Mouse (Mus musculus): Measurements from ENCODE around the gene Hcar2. TPM values are rescaled to one million over a fixed set of nuclear protein-coding genes. Genes with fewer than 3 reads are reported as not detected.

Gene Hcar2
- polyA plus RNA-seq, 1 experiment from 2014 or later = not detected

GRCm38 (mm10) chr5:123884332-123884731 lies 19.0 kb upstream of the Hcar2 start:
- H3K4me3 ChIP-seq = no peak overlapping the region
- H3K9me3 ChIP-seq = no peaks in the 10 kb centered on the region
- no peaks in the 10 kb centered on the region for H3K36me3 ChIP-seq (replicated peaks)
- no peak for DNase-seq (ENCODE audit: extremely low spot score, low spot score)
- 85% methylated on average over 10 of the region's 10 CpGs for WGBS
- no peaks in the 10 kb centered on the region for H3K27me3 ChIP-seq (ENCODE audit: poor library complexity, severe bottlenecking)
- H3K4me1 ChIP-seq = no peaks in the 10 kb centered on the region
- H3K27ac ChIP-seq = no peak overlapping the region

- H3K4me1 ChIP-seq = no peaks in the 10 kb centered on the region
- WGBS = 87% methylated on average over 7 of the region's 7 CpGs
- no peak overlapping the region for H3K4me3 ChIP-seq
- no peaks in the 10 kb centered on the region for H3K27me3 ChIP-seq (ENCODE audit: poor library complexity, severe bottlenecking)
- no peaks in the 10 kb centered on the region for H3K9me3 ChIP-seq
- no peaks in the 10 kb centered on the region for H3K36me3 ChIP-seq (replicated peaks)
- H3K27ac ChIP-seq = no peak overlapping the region
- DNase-seq (ENCODE audit: extremely low spot score, low spot score) = no peak
These were observed 18.6 kb upstream of the Hcar2 start for GRCm38 (mm10) chr5:123883891-123884290.

- Histone ChIP-seq H3K36me3 (replicated peaks) (no peaks in the 10 kb centered on the region), H3K4me3 (no peak overlapping the region), H3K27ac (no peak overlapping the region), H3K27me3 (ENCODE audit: poor library complexity, severe bottlenecking) (no peaks in the 10 kb centered on the region), H3K9me3 (no peaks in the 10 kb centered on the region), H3K4me1 (peaks cover 5% of the 10 kb centered on the region; the same call in 1 of the 2 replicates)
- 81% methylated on average over 14 of the region's 14 CpGs for WGBS
- DNase-seq (ENCODE audit: extremely low spot score, low spot score) = no peak
These were observed 15.5 kb upstream of the Hcar2 start for GRCm38 (mm10) chr5:123880778-123881177.

- no peaks in the 10 kb centered on the region for H3K27me3 ChIP-seq (ENCODE audit: poor library complexity, severe bottlenecking)
- H3K9me3 ChIP-seq = no peaks in the 10 kb centered on the region
- DNase-seq (ENCODE audit: extremely low spot score, low spot score) = no peak
- H3K27ac ChIP-seq = no peak within 1 kb of the TSS
- H3K4me3 ChIP-seq = no peak within 1 kb of the TSS
- peaks cover 5% of the 10 kb centered on the region; the same call in 1 of the 2 replicates for H3K4me1 ChIP-seq
- 83% methylated on average over 12 of the region's 12 CpGs for WGBS
- no peaks in the 10 kb centered on the region for H3K36me3 ChIP-seq (replicated peaks)
These were observed 14.6 kb upstream of the Hcar2 start, which contains the start of gene Hcar1 for GRCm38 (mm10) chr5:123879928-123880327. Gene Hcar1 (minus strand): TSS chr5:123880020.

- Histone ChIP-seq H3K4me3 (no peak overlapping the region), H3K4me1 (peaks cover 5% of the 10 kb centered on the region; the same call in 1 of the 2 replicates), H3K27ac (no peak overlapping the region), H3K27me3 (ENCODE audit: poor library complexity, severe bottlenecking) (no peaks in the 10 kb centered on the region), H3K9me3 (no peaks in the 10 kb centered on the region), H3K36me3 (replicated peaks) (no peaks in the 10 kb centered on the region)
- WGBS = 84% methylated on average over 14 of the region's 14 CpGs
- DNase-seq (ENCODE audit: extremely low spot score, low spot score) = no peak
These were observed 12.8 kb upstream of the Hcar2 start for GRCm38 (mm10) chr5:123878056-123878455.

- H3K27me3 ChIP-seq (ENCODE audit: poor library complexity, severe bottlenecking) = no peaks in the 10 kb centered on the region
- DNase-seq (ENCODE audit: extremely low spot score, low spot score) = no peak
- no peak overlapping the region for H3K4me3 ChIP-seq
- H3K27ac ChIP-seq = no peak overlapping the region
- H3K4me1 ChIP-seq = peaks cover 5% of the 10 kb centered on the region; the same call in 1 of the 2 replicates
- H3K9me3 ChIP-seq = no peaks in the 10 kb centered on the region
- WGBS = 89% methylated on average over 5 of the region's 5 CpGs
- H3K36me3 ChIP-seq (replicated peaks) = no peaks in the 10 kb centered on the region
These were observed 8.9 kb upstream of the Hcar2 start for GRCm38 (mm10) chr5:123874177-123874576.

- H3K36me3 ChIP-seq (replicated peaks) = no peaks in the 10 kb centered on the region
- whole genome bisulfite sequencing = 91% methylated on average over 4 of the region's 4 CpGs
- no peaks in the 10 kb centered on the region for H3K4me1 ChIP-seq
- no peak overlapping the region for H3K27ac ChIP-seq
- H3K4me3 ChIP-seq = no peak overlapping the region
- H3K27me3 ChIP-seq (ENCODE audit: poor library complexity, severe bottlenecking) = no peaks in the 10 kb centered on the region
- no peak for DNase-seq (ENCODE audit: extremely low spot score, low spot score)
- H3K9me3 ChIP-seq = no peaks in the 10 kb centered on the region
These were observed 4.3 kb upstream of the Hcar2 start for GRCm38 (mm10) chr5:123869615-123870014.

- no peak overlapping the region for H3K4me3 ChIP-seq
- no peaks in the 10 kb centered on the region for H3K4me1 ChIP-seq
- DNase-seq (ENCODE audit: extremely low spot score, low spot score) = no peak
- H3K27ac ChIP-seq = no peak overlapping the region
- no peaks in the 10 kb centered on the region for H3K36me3 ChIP-seq (replicated peaks)
- no peaks in the 10 kb centered on the region for H3K9me3 ChIP-seq
- WGBS = 94% methylated on average over 4 of the region's 4 CpGs
- no peaks in the 10 kb centered on the region for H3K27me3 ChIP-seq (ENCODE audit: poor library complexity, severe bottlenecking)
These were observed 1.2 kb upstream of the Hcar2 start for GRCm38 (mm10) chr5:123866457-123866856.

- Histone ChIP-seq H3K27me3 (ENCODE audit: poor library complexity, severe bottlenecking) (no peaks in the 10 kb centered on the region), H3K9me3 (no peaks in the 10 kb centered on the region), H3K4me1 (peaks cover 6% of the 10 kb centered on the region; the same call in 1 of the 2 replicates), H3K4me3 (no peak overlapping the region), H3K36me3 (replicated peaks) (no peaks in the 10 kb centered on the region), H3K27ac (no peak overlapping the region)
- WGBS = 92% methylated on average over 14 of the region's 14 CpGs
- DNase-seq (ENCODE audit: extremely low spot score, low spot score) = no peak
These were observed 1.4 kb downstream of the Hcar2 start for GRCm38 (mm10) chr5:123863934-123864333.

GRCm38 (mm10) chr5:123862374-123863350 lies 2.6 kb downstream of the Hcar2 start:
- no peaks in the 10 kb centered on the region for H3K36me3 ChIP-seq (replicated peaks)
- no peak overlapping the region for H3K27ac ChIP-seq
- H3K4me1 ChIP-seq = peaks cover 7% of the 10 kb centered on the region; the same call in 1 of the 2 replicates
- no peak for DNase-seq (ENCODE audit: extremely low spot score, low spot score)
- WGBS = 90% methylated on average over 15 of the region's 15 CpGs
- no peaks in the 10 kb centered on the region for H3K9me3 ChIP-seq
- H3K4me3 ChIP-seq = no peak overlapping the region
- no peaks in the 10 kb centered on the region for H3K27me3 ChIP-seq (ENCODE audit: poor library complexity, severe bottlenecking)

- H3K4me1 ChIP-seq = peaks cover 7% of the 10 kb centered on the region; the same call in 1 of the 2 replicates
- H3K27ac ChIP-seq = no peak overlapping the region
- 84% methylated on average over 11 of the region's 11 CpGs for WGBS
- no peaks in the 10 kb centered on the region for H3K27me3 ChIP-seq (ENCODE audit: poor library complexity, severe bottlenecking)
- no peak for DNase-seq (ENCODE audit: extremely low spot score, low spot score)
- 0 out of 2 replicates have a peak, but pooled peaks cover 6% of the 10 kb centered on the region for H3K9me3 ChIP-seq
- H3K4me3 ChIP-seq = no peak overlapping the region
- H3K36me3 ChIP-seq (replicated peaks) = no peaks in the 10 kb centered on the region
These were observed 6.5 kb downstream of the Hcar2 start for GRCm38 (mm10) chr5:123858798-123859197.

GRCm38 (mm10) chr5:123854511-123854910 lies 10.8 kb downstream of the Hcar2 start:
- Histone ChIP-seq H3K4me3 (no peak overlapping the region), H3K27ac (no peak overlapping the region), H3K27me3 (ENCODE audit: poor library complexity, severe bottlenecking) (no peaks in the 10 kb centered on the region), H3K36me3 (replicated peaks) (no peaks in the 10 kb centered on the region), H3K9me3 (0 out of 2 replicates have a peak, but pooled peaks cover 6% of the 10 kb centered on the region), H3K4me1 (peaks cover 7% of the 10 kb centered on the region; the same call in 1 of the 2 replicates)
- WGBS = 93% methylated on average over 9 of the region's 9 CpGs
- no peak for DNase-seq (ENCODE audit: extremely low spot score, low spot score)

Measured in forebrain, embryonic 10.5 days (tissue).